Mouse (Mus musculus) small intestine, adult 2 months (tissue): Measurements from ENCODE around the gene Hpca.

Source experiments
- CTCF ChIP-seq: fragments of 200-500 bp; IDR thresholded peaks from 2 replicates; pipeline ENCODE4 v1.5.1; 2012; ENCODE audit warnings: low read depth, mild to moderate bottlenecking, control low read depth, inconsistent platforms, low read length, moderate library complexity, mixed read lengths; ENCODE audit not compliant: insufficient replicate concordance, insufficient read length; ENCODE audit errors: extremely low read depth
- POLR2A ChIP-seq: fragments of 200-500 bp; IDR thresholded peaks from 2 replicates; pipeline ENCODE4 v1.6.1; 2012; ENCODE audit warnings: low read depth, mild to moderate bottlenecking, control low read depth, inconsistent platforms, low read length, moderate library complexity

DNA sequence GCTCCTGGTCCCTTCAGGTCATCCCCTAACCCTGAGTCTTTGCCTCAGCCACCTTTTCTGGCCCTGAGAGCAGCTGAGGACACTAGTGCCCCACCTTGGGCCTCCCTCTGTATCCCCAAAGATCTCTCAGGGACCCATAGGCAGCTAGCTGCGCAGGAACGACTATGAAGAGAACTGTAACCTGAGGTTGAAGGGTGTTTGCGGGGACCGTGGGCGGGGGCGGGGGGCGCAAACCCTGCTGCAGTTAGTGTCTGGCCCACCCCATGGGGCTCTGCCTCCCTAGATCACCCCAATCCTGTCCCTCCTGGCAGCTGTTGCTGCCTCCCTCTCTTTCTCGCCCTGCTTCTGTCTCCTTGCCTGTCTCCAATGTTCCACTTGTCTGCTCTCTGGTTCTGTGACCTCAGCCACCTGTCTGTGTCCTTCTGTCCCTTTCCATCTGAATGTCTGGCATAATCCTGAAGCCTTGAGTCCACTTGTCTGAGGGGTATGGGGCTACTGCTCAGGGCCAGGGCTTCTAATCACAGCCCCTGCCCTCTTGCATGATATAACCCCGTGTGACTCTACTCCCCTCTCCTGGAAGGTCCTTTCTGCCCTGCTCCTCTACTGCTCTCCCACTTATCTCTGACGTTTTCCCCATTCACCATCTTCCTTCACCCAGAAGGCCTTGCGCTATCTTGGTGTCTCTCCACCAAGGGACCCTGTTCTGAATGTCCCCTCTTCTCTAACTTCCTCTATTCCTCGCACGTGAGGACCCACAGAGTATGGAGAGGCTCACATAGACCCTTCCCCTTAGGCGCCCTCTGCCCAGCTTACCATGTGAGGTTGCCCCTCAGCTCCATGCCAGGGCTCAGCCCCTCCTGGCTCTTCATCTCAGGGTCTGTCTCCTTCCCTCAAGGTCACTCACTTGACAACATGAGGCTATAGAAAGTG is 15.8 kb upstream of the Hpca start:
- TF ChIP-seq CTCF (no peak), POLR2A (no peak)
